Mouse (Mus musculus) spleen, postnatal 10 days (tissue): ENCODE measurements around the gene F2rl3.

Source experiments
- DNase-seq, 2 experiments: peaks; one replicate each; pipeline ENCODE4 v3.0.0; 2021 to 2022; ENCODE audit warnings: low spot score in 2 of 2

F2rl3 gene

DNA sequence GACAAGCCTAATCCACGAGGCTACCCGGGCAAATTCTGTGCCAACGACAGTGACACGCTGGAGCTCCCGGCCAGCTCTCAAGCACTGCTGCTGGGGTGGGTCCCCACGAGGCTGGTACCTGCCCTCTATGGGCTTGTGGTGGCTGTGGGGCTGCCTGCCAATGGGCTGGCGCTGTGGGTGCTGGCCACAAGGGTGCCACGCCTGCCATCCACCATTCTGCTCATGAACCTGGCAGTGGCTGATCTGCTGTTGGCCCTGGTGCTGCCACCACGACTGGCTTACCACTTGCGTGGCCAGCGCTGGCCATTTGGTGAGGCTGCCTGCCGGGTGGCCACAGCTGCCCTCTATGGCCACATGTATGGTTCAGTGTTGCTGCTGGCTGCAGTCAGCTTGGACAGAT, 626 bp downstream of the F2rl3 start:
- peak in 1 of 2 experiments; percentile 3 for DNase-seq

DNA sequence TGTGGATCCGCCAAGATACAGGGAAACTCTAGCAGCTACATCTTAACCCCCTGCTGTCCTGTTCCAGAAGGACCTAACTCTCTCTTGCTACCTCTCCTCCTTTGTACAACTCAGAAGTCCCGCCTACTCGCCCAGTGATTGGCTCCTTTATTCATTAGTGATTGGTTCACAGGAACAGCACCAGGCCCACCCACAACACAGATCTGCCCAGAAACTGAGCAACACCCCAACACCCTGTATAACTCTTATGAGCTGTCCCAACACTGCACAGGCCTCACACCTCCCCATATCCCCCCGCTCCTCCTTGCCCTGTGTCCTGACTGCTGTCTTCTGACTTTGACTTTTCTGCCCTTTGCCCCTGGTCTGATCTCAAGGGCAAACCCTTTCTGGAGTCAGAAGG, 4.0 kb downstream of the F2rl3 start:
- no peak for DNase-seq

DNA sequence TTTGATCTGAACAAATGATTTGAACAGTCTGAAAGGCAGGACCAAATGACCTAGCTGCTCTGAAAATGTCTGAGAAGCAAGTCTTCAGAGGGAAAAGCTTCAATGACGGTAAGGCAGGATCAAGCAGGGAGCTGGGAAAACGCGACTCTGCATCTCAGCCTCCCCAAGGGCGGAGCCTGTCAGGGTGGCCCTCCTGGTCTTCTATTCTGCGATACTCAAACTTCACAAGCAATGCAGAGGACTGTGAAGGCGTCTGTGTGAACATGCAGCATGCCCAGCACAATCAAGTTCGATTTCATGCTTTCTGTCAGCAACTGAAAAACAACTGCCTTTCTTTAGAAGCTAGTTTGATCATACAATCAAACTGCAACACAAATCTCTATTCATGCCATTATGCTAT, 5.1 kb downstream of the F2rl3 start:
- DNase-seq, result no peak

DNA sequence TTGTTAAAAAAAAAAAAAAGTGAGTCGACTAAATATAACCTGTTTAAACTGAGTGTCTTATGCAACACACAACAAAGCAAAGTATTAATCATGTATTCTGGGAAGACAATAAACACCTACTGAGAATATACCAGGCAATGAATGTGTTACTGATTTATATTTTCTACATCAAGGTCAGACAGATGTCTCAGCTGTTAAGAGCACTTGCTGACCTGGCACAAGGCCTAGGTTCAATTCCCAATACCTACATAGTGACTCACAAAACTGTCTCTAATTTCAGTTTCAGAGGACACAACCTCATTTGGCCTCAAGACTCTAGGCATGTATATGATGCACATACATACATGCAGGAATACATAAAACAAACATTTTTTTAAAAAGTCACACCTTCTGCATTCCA, 16.1 kb downstream of the F2rl3 start:
- no peak for DNase-seq

DNA sequence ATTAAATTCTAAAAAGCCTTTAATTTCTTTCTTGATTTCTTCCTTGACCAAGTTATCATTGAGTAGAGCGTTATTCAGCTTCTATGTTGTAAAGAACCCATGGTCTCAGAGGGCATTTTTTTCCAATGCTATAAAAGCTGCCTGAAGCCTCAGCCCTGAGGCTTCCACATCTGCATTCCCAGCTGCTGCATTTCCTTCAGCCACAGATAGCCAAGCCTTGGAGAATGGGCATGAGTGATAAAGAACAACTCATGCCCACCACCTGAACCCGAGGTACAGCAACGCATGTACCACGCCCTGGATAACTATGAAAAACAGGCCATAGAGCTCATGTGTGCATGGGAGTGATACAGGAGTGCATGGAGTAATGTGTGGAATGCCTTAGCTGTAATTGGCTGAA, 19.0 kb downstream of the F2rl3 start:
- no peak for DNase-seq

DNA sequence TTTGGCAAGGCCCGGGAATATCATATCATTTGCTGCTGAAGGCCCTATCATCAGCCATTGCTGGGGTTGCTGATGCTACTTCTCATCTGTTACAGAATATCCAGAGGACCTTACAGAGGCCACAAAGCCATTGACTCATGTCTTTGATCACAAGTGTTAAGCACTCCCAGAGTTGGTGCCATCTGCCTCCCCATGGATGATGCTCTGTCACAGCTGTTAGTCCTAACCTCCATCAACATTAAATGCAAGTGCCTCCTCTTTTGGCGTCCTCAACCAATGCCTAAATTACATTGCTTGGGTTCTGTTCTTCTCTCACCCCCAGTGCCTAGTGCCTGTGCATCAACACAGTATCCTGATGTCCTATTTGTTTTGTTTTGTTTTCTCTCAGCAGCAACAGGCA, 39.9 kb downstream of the F2rl3 start:
- no peak for DNase-seq

DNA sequence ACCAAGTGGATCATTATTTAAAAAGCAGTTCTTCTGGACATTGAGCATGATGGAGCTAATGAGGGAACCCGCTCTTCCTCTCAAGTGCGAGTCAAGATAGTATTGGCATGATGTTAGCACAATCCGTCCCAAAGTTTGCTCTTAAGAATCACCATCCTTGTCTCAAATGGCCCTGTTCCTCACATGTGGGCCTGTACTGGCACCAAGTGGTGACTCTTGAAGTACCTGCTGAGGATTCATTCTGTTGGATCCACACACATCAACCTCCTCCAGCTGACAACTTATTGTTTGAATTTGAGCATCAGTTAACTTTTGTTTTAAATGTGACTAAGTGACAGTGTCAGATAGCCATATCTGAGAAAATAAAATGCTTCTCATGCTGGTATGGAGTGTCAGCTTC, 51.0 kb downstream of the F2rl3 start:
- DNase-seq, result no peak
